Mouse (Mus musculus): ENCODE measurements around the gene Saal1.
"Not testable (repeated sequence)": the region's sequence is repeated elsewhere in the genome, so short reads cannot be mapped to it uniquely, and the experiment has no call there.

Gene Saal1

GRCm38 (mm10) chr7:46696754-46697153 is 13.7 kb downstream of the Saal1 start:
- no peak for DNase-seq (ENCODE audit: low read depth, low spot score)

- DNase-seq (ENCODE audit: low read depth, low spot score) = peak; percentile 18
These were observed 23.7 kb downstream of the Saal1 start for GRCm38 (mm10) chr7:46686827-46687226.

- no peak for DNase-seq (ENCODE audit: low read depth, low spot score)
These were observed 29.7 kb downstream of the Saal1 start for GRCm38 (mm10) chr7:46680732-46681131.

GRCm38 (mm10) chr7:46679044-46679443 is 31.4 kb downstream of the Saal1 start:
- DNase-seq (ENCODE audit: low read depth, low spot score) = not testable (repeated sequence)

- DNase-seq (ENCODE audit: low read depth, low spot score) = no peak
These were observed 32.1 kb downstream of the Saal1 start for GRCm38 (mm10) chr7:46678417-46678816.

- DNase-seq (ENCODE audit: low read depth, low spot score) = no peak
These were observed 33.6 kb downstream of the Saal1 start for GRCm38 (mm10) chr7:46676808-46677360.

GRCm38 (mm10) chr7:46675886-46676285 is 34.6 kb downstream of the Saal1 start:
- no peak for DNase-seq (ENCODE audit: low read depth, low spot score)

GRCm38 (mm10) chr7:46675061-46675460 is 35.4 kb downstream of the Saal1 start:
- no peak for DNase-seq (ENCODE audit: low read depth, low spot score)

GRCm38 (mm10) chr7:46672160-46672672 is 38.3 kb downstream of the Saal1 start, which contains the start of gene Tph1:
Gene Tph1, minus strand, starts transcription at chr7:46672537.
- DNase-seq (ENCODE audit: low read depth, low spot score) = no peak

- peak; percentile 52 for DNase-seq (ENCODE audit: low read depth, low spot score)
These were observed 43.2 kb downstream of the Saal1 start for GRCm38 (mm10) chr7:46667256-46667655.

GRCm38 (mm10) chr7:46665236-46665635 is 45.2 kb downstream of the Saal1 start:
- DNase-seq (ENCODE audit: low read depth, low spot score) = peak; percentile 73

- DNase-seq (ENCODE audit: low read depth, low spot score) = peak; percentile 40
These were observed 48.8 kb downstream of the Saal1 start for GRCm38 (mm10) chr7:46661591-46662090.

GRCm38 (mm10) chr7:46652279-46652678 is 58.2 kb downstream of the Saal1 start:
- no peak for DNase-seq (ENCODE audit: low read depth, low spot score)

GRCm38 (mm10) chr7:46650231-46650630 is 60.2 kb downstream of the Saal1 start:
- DNase-seq (ENCODE audit: low read depth, low spot score) = peak; percentile 46

GRCm38 (mm10) chr7:46648431-46649140 is 61.9 kb downstream of the Saal1 start:
- no peak for DNase-seq (ENCODE audit: low read depth, low spot score)

GRCm38 (mm10) chr7:46643172-46643571 is 67.3 kb downstream of the Saal1 start:
- no peak for DNase-seq (ENCODE audit: low read depth, low spot score)

GRCm38 (mm10) chr7:46640062-46640461 is 70.4 kb downstream of the Saal1 start:
- peak; percentile 21 for DNase-seq (ENCODE audit: low read depth, low spot score)

- peak; percentile 96 for DNase-seq (ENCODE audit: low read depth, low spot score)
These were observed 70.8 kb downstream of the Saal1 start, which contains the start of gene Sergef for GRCm38 (mm10) chr7:46639692-46640031. Gene Sergef, minus strand, starts transcription at chr7:46639807.

GRCm38 (mm10) chr7:46638889-46639691 is 71.4 kb downstream of the Saal1 start:
- DNase-seq (ENCODE audit: low read depth, low spot score) = no peak
